Mouse (Mus musculus) midbrain, embryonic 12.5 days (tissue): ENCODE measurements at regions not wholly inside any gene's neighbourhood (a gene's known extent, or its start where the extent isn't known, plus 50 kb on each side); places are given as distances from the start of the nearest gene placed in this dataset. TPM values are rescaled to one million over a fixed set of nuclear protein-coding genes. Genes with fewer than 3 reads are reported as not detected.

Experiments
- ATAC-seq: fragments of 200-750 bp; cut with Nextera tagmentation; 2 replicates; pipeline ENCODE4 v1.8.0; 2017; ENCODE audit warnings: low read depth, moderate TSS enrichment, moderate library complexity; ENCODE audit not compliant: low FRiP score
- H3K27ac ChIP-seq: fragments of 300-500 bp; sonication (generic); replicated peaks from 2 replicates; pipeline ENCODE4 v1.5.1; 2016; ENCODE audit warnings: mild to moderate bottlenecking
- H3K27me3 ChIP-seq: fragments of 300-500 bp; sonication (generic); 2 replicates; pipeline ENCODE4 v1.6.1; 2016; ENCODE audit warnings: mild to moderate bottlenecking
- H3K36me3 ChIP-seq: fragments of 300-500 bp; sonication (generic); 2 replicates; pipeline ENCODE4 v1.6.1; 2016
- H3K4me1 ChIP-seq: fragments of 300-500 bp; sonication (generic); 2 replicates; pipeline ENCODE4 v1.6.1; 2016
- H3K4me2 ChIP-seq: fragments of 300-500 bp; sonication (generic); replicated peaks from 2 replicates; pipeline ENCODE4 v1.6.1; 2016; ENCODE audit warnings: mild to moderate bottlenecking, moderate library complexity
- H3K4me3 ChIP-seq: fragments of 300-500 bp; sonication (generic); 2 replicates; pipeline ENCODE4 v1.5.1; 2016; ENCODE audit warnings: mild to moderate bottlenecking
- H3K9ac ChIP-seq: fragments of 300-500 bp; sonication (generic); replicated peaks from 2 replicates; pipeline ENCODE4 v1.6.1; 2016; ENCODE audit warnings: mild to moderate bottlenecking, moderate library complexity
- H3K9me3 ChIP-seq: fragments of 300-500 bp; sonication (generic); 2 replicates; pipeline ENCODE4 v1.6.1; 2016; ENCODE audit warnings: mild to moderate bottlenecking
- WGBS: fragments of 180-500 bp; shearing (Covaris S2); methylation state at CpG from one replicate; pipeline ENCODE4 v1.1.7; 2016; 5-methylcytosine and 5-hydroxymethylcytosine counted together
- microRNA-seq: library from miRNA; unstranded; fragments of <30 nt; microRNA quantifications from one replicate; pipeline ENCODE4, GENCODE M21; 2017

GRCm38 (mm10) chr14:48357441-48357840 is 88.5 kb upstream of the Tmem260 start:
- Histone ChIP-seq H3K4me3 (no peak overlapping the region), H3K9ac (no peak overlapping the region), H3K4me1 (no peaks in the 10 kb centered on the region), H3K27me3 (peaks cover 15% of the 10 kb centered on the region), H3K9me3 (no peaks in the 10 kb centered on the region), H3K4me2 (no peak overlapping the region), H3K36me3 (no peaks in the 10 kb centered on the region), H3K27ac (no peak overlapping the region)
- ATAC-seq: no peak
- 76% methylated on average over 8 of the region's 8 CpGs for WGBS

DNA sequence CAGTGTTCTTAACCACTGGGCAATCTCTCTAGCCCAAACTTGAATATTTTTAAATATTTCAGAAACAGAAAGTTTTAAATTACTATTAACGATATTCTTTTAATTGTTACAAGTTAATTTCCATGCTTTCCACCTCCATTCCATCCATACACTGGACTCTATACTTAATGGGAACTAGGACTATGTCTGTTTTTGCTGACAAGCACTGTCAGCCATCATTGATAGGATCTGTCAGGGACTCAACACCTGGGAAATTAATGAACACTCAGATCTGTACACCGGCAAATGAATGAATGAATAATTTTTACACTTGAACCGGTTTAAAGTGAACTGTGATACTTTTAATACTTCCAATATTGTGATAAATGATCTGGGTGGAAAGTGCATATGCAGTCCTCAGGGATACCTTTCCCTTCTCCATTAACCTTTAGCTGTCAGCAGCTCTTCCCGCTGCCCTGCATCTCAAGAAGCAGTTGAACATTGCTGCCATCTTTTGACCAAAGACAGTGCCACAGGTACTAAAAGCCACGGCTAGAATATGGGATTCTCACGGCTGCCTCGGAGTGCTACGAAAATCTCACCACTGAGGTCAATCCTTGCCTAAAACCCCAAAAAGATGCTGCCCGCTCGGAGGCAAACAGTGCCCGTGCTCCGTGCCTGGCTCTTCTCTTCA is 87.3 kb upstream of the Tmem260 start:
- H3K9ac ChIP-seq: no peak overlapping the region
- H3K27ac ChIP-seq: no peak overlapping the region
- no peak for ATAC-seq
- no peaks in the 10 kb centered on the region for H3K36me3 ChIP-seq
- H3K4me2 ChIP-seq: no peak overlapping the region
- H3K4me3 ChIP-seq: no peak overlapping the region
- H3K4me1 ChIP-seq: no peaks in the 10 kb centered on the region
- WGBS: 46% methylated on average over 12 of the region's 12 CpGs
- H3K9me3 ChIP-seq: no peaks in the 10 kb centered on the region
- peaks cover 15% of the 10 kb centered on the region for H3K27me3 ChIP-seq

GRCm38 (mm10) chr14:48361820-48362219 is 84.1 kb upstream of the Tmem260 start:
- Histone ChIP-seq H3K4me3 (no peak overlapping the region), H3K27me3 (peaks cover 10% of the 10 kb centered on the region), H3K36me3 (no peaks in the 10 kb centered on the region), H3K27ac (no peak overlapping the region), H3K4me1 (no peaks in the 10 kb centered on the region), H3K9ac (no peak overlapping the region), H3K4me2 (no peak overlapping the region), H3K9me3 (no peaks in the 10 kb centered on the region)
- 96% methylated on average over 6 of the region's 7 CpGs for WGBS
- ATAC-seq: no peak

GRCm38 (mm10) chr14:48367006-48367405 is 78.9 kb upstream of the Tmem260 start:
- H3K36me3 ChIP-seq: no peaks in the 10 kb centered on the region
- H3K4me3 ChIP-seq: no peak overlapping the region
- no peaks in the 10 kb centered on the region for H3K9me3 ChIP-seq
- ATAC-seq: no peak
- H3K4me1 ChIP-seq: no peaks in the 10 kb centered on the region
- H3K27ac ChIP-seq: no peak overlapping the region
- H3K4me2 ChIP-seq: no peak overlapping the region
- peaks cover 1% of the 10 kb centered on the region; the same call in 1 of the 2 replicates for H3K27me3 ChIP-seq
- H3K9ac ChIP-seq: no peak overlapping the region
- 20% methylated on average over 7 of the region's 7 CpGs for WGBS

DNA sequence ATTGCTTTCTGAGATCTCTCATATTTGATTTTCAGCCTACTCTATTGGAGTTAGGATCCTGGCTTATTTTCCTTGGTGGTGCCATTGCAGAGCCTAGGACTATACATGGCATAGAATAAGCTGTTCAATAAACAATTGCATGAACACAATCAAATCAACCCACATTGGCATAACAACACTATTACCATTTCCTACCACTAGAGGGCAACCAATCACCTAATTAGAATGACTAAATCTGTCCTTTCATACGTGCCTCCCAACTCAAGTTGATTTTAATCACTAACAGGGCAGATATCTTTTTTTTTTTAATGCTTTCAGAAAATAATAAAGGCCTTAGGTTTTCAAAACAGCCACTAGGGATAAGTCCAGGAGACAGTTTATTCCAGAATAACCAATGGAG is 75.6 kb upstream of the Tmem260 start:
- 0 out of 2 replicates have a peak, but pooled peaks have one; percentile 6 for ATAC-seq
- WGBS: 0% methylated on average over 1 of the region's 1 CpGs
- H3K4me3 ChIP-seq: no peak overlapping the region
- H3K36me3 ChIP-seq: no peaks in the 10 kb centered on the region
- no peak overlapping the region for H3K27ac ChIP-seq
- H3K4me2 ChIP-seq: no peak overlapping the region
- H3K9ac ChIP-seq: no peak overlapping the region
- no peaks in the 10 kb centered on the region for H3K4me1 ChIP-seq
- H3K9me3 ChIP-seq: no peaks in the 10 kb centered on the region
- no peaks in the 10 kb centered on the region; the same call in 1 of the 2 replicates for H3K27me3 ChIP-seq

- peak; percentile 81 for ATAC-seq
- 46% methylated on average over 5 of the region's 5 CpGs for WGBS
- Histone ChIP-seq H3K4me2 (no peak overlapping the region), H3K9ac (no peak overlapping the region), H3K27ac (no peak overlapping the region), H3K27me3 (no peaks in the 10 kb centered on the region; the same call in 1 of the 2 replicates), H3K4me1 (peaks cover 5% of the 10 kb centered on the region; the same call in 1 of the 2 replicates), H3K4me3 (no peak overlapping the region), H3K9me3 (no peaks in the 10 kb centered on the region), H3K36me3 (no peaks in the 10 kb centered on the region)
Measured at GRCm38 (mm10) chr14:48371766-48372165, 74.2 kb upstream of the Tmem260 start.

- Histone ChIP-seq H3K4me2 (0 out of 2 replicates have a peak overlapping the region, but pooled peaks have one; percentile 7), H3K4me1 (peaks cover 5% of the 10 kb centered on the region; the same call in 1 of the 2 replicates), H3K9me3 (0 out of 2 replicates have a peak, but pooled peaks cover 2% of the 10 kb centered on the region), H3K27me3 (peaks cover 4% of the 10 kb centered on the region; the same call in 1 of the 2 replicates), H3K36me3 (no peaks in the 10 kb centered on the region), H3K9ac (no peak overlapping the region), H3K27ac (no peak overlapping the region), H3K4me3 (no peak overlapping the region)
- ATAC-seq: no peak
- WGBS: 17% methylated on average over 5 of the region's 5 CpGs
Measured at GRCm38 (mm10) chr14:48376112-48376511, 69.8 kb upstream of the Tmem260 start.

Small RNAs in the stretch of these regions (microRNA-seq; reads per million reads assigned to microRNA genes)
- not detected for gene Gm23881
